Mouse (Mus musculus): Measurements from ENCODE around the gene Ccdc113. TPM values are rescaled to one million over a fixed set of nuclear protein-coding genes. Genes with fewer than 3 reads are reported as not detected.
A peak's percentile ranks its signal among the peaks of the same experiment; 100 is the strongest.

The Ccdc113 gene
- 1.0 TPM for polyA plus RNA-seq (2021)

GRCm38 (mm10) chr8:95533584-95534387 lies at the start of gene Ccdc113:
TSS of gene Ccdc113 (plus strand) at chr8:95534085.
- POLR2A ChIA-PET: no interaction called here
- DNase-seq (ENCODE audit: low read depth, low spot score) (no peak), ATAC-seq (peak; percentile 47)
- in situ Hi-C loops (cut with MboI; ENCODE audit: low pct_unique_long_range_greater_than_20kb): no loop called here
- CTCF ChIA-PET: interaction anchor here (1.1 kb wide), 1 partner anchor 45 kb away, joined by 3 read pairs; no protein-coding TSS in a partner anchor
- TF ChIP-seq CTCF (IDR thresholded peaks at IDR 0.05): no peak
- peaks cover 5% of the 10 kb centered on the region for H3K27me3 ChIP-seq

GRCm38 (mm10) chr8:95487800-95488697 lies 45.8 kb upstream of the Ccdc113 start:
- ATAC-seq (peak; percentile 37), DNase-seq (ENCODE audit: low read depth, low spot score) (no peak)
- in situ Hi-C loops (cut with MboI; ENCODE audit: low pct_unique_long_range_greater_than_20kb): no loop called here

GRCm38 (mm10) chr8:95488698-95489332 lies 45.1 kb upstream of the Ccdc113 start:
- ChIA-PET CTCF (interaction anchor here (0.8 to 1.2 kb wide), 3 partner anchors 42 to 62 kb away, joined by 3 read pairs; partner anchors contain the start of gene Ccdc113), POLR2A (interaction anchor here (0.7 kb wide), 1 partner anchor 10 kb away, joined by 3 read pairs; no protein-coding TSS in a partner anchor)
- in situ Hi-C loops (cut with MboI; ENCODE audit: low pct_unique_long_range_greater_than_20kb): no loop called here
- peak; percentile 100 for TF ChIP-seq CTCF (IDR thresholded peaks at IDR 0.05)
- H3K27me3 ChIP-seq: peaks cover 4% of the 10 kb centered on the region
- DNase-seq (ENCODE audit: low read depth, low spot score) (no peak), ATAC-seq (peak; percentile 84)

More at GRCm38 (mm10) chr8:95487800-95488697, 45.8 kb upstream of the Ccdc113 start:
- ChIA-PET POLR2A (no interaction called here), CTCF (interaction anchor here (1.2 kb wide), 1 partner anchor 41 kb away, joined by 3 read pairs; no protein-coding TSS in a partner anchor)
- H3K27me3 ChIP-seq: peaks cover 4% of the 10 kb centered on the region
- TF ChIP-seq CTCF (IDR thresholded peaks at IDR 0.05): no peak

GRCm38 (mm10) chr8:95490006-95490405 lies 43.9 kb upstream of the Ccdc113 start, which contains the start of gene Csnk2a2:
TSS of gene Csnk2a2 (minus strand) at chr8:95490039.
- no peak for TF ChIP-seq CTCF (IDR thresholded peaks at IDR 0.05)
- DNase-seq (ENCODE audit: low read depth, low spot score): no peak
- ChIA-PET CTCF (no interaction called here), POLR2A (no interaction called here)
- ATAC-seq: no peak
- H3K27me3 ChIP-seq: peaks cover 4% of the 10 kb centered on the region
- in situ Hi-C loops (cut with MboI; ENCODE audit: low pct_unique_long_range_greater_than_20kb): no loop called here

- no peak for ATAC-seq
- ChIA-PET POLR2A (no interaction called here), CTCF (interaction anchor here (1.4 kb wide), 1 partner anchor 13 kb away, joined by 3 read pairs; no protein-coding TSS in a partner anchor)
- H3K27me3 ChIP-seq: peaks cover 4% of the 10 kb centered on the region
- DNase-seq (ENCODE audit: low read depth, low spot score): no peak
- in situ Hi-C loops (cut with MboI; ENCODE audit: low pct_unique_long_range_greater_than_20kb): no loop called here
- TF ChIP-seq CTCF (IDR thresholded peaks at IDR 0.05): no peak
Observed at GRCm38 (mm10) chr8:95492057-95492456, 41.8 kb upstream of the Ccdc113 start.

GRCm38 (mm10) chr8:95495444-95495843 lies 38.4 kb upstream of the Ccdc113 start:
- no peak for TF ChIP-seq CTCF (IDR thresholded peaks at IDR 0.05)

GRCm38 (mm10) chr8:95496420-95496819 lies 37.5 kb upstream of the Ccdc113 start:
- in situ Hi-C loops (cut with MboI; ENCODE audit: low pct_unique_long_range_greater_than_20kb): no loop called here
- no peak for TF ChIP-seq CTCF (IDR thresholded peaks at IDR 0.05)
- ChIA-PET POLR2A (interaction anchor here (0.7 to 0.9 kb wide), 2 partner anchors 15 to 215 kb away, joined by 4 read pairs; no protein-coding TSS in a partner anchor), CTCF (no interaction called here)
- ATAC-seq: no peak
- peaks cover 8% of the 10 kb centered on the region for H3K27me3 ChIP-seq
- no peak for DNase-seq (ENCODE audit: low read depth, low spot score)

More at GRCm38 (mm10) chr8:95495444-95495843, 38.4 kb upstream of the Ccdc113 start:
- CTCF ChIA-PET: no interaction called here
- H3K27me3 ChIP-seq: peaks cover 6% of the 10 kb centered on the region
- in situ Hi-C loops (cut with MboI; ENCODE audit: low pct_unique_long_range_greater_than_20kb): no loop called here
- POLR2A ChIA-PET: no interaction called here
- ATAC-seq (no peak), DNase-seq (ENCODE audit: low read depth, low spot score) (no peak)

GRCm38 (mm10) chr8:95497821-95498220 lies 36.1 kb upstream of the Ccdc113 start:
- H3K27me3 ChIP-seq: peaks cover 11% of the 10 kb centered on the region
- DNase-seq (ENCODE audit: low read depth, low spot score) (no peak), ATAC-seq (no peak)
- in situ Hi-C loops (cut with MboI; ENCODE audit: low pct_unique_long_range_greater_than_20kb): no loop called here
- CTCF ChIA-PET: no interaction called here
- POLR2A ChIA-PET: no interaction called here
- TF ChIP-seq CTCF (IDR thresholded peaks at IDR 0.05): no peak

- no peak for ATAC-seq
Observed at GRCm38 (mm10) chr8:95499266-95500064, 34.4 kb upstream of the Ccdc113 start.

More at GRCm38 (mm10) chr8:95499266-95500064, 34.4 kb upstream of the Ccdc113 start:
- ChIA-PET POLR2A (no interaction called here), CTCF (no interaction called here)
- TF ChIP-seq CTCF (IDR thresholded peaks at IDR 0.05): no peak
- in situ Hi-C loops (cut with MboI; ENCODE audit: low pct_unique_long_range_greater_than_20kb): no loop called here
- peak; percentile 33 for DNase-seq (ENCODE audit: low read depth, low spot score)
- peaks cover 14% of the 10 kb centered on the region for H3K27me3 ChIP-seq

Data from Patski (cell line).